Mouse (Mus musculus) thymus, adult 18-20 months (tissue): ENCODE results near the gene Olfr569.

ENCODE experiments used
- DNase-seq, 2 experiments: peaks; one replicate each; pipeline ENCODE4 v3.0.0; 2022; ENCODE audit warnings: mixed read lengths in 2 of 2

The Olfr569 gene

GRCm38 (mm10) chr7:102890782-102891181, at the start of gene Olfr569:
Gene Olfr569 (minus strand): TSS chr7:102890882.
- no peak for DNase-seq

GRCm38 (mm10) chr7:102927105-102927504, 36.4 kb upstream of the Olfr569 start:
- no peak for DNase-seq

GRCm38 (mm10) chr7:102924109-102924508, 33.4 kb upstream of the Olfr569 start, which contains the start of gene Olfr572:
Gene Olfr572 (plus strand): TSS chr7:102924409.
- DNase-seq = no peak

- no peak for DNase-seq
Measured at GRCm38 (mm10) chr7:102919632-102920031, 28.9 kb upstream of the Olfr569 start.

GRCm38 (mm10) chr7:102917032-102917875, 26.6 kb upstream of the Olfr569 start, which contains the start of gene Olfr571:
Gene Olfr571 (minus strand): TSS chr7:102917536.
- DNase-seq = no peak

GRCm38 (mm10) chr7:102916405-102916804, 25.7 kb upstream of the Olfr569 start:
- DNase-seq = no peak

- DNase-seq = no peak
Measured at GRCm38 (mm10) chr7:102915261-102915660, 24.6 kb upstream of the Olfr569 start.

- DNase-seq = no peak
Measured at GRCm38 (mm10) chr7:102876822-102877221, 13.9 kb downstream of the Olfr569 start, which contains the start of gene Olfr568. Gene Olfr568 (plus strand): TSS chr7:102877122.

- DNase-seq = no peak
Measured at GRCm38 (mm10) chr7:102858665-102859064, 32.0 kb downstream of the Olfr569 start, which contains the start of gene Olfr566. Gene Olfr566 (minus strand): TSS chr7:102858765.

GRCm38 (mm10) chr7:102855807-102856206, 34.9 kb downstream of the Olfr569 start:
- no peak for DNase-seq
